Mouse (Mus musculus) brain, embryonic 14.5 days (tissue): ENCODE data around the gene Sfmbt2.

Source experiments
- CTCF ChIP-seq: fragments of 200-500 bp; IDR thresholded peaks from 2 replicates; pipeline ENCODE4 v1.5.1; 2012; ENCODE audit warnings: inconsistent platforms, mild to moderate bottlenecking, moderate library complexity, borderline replicate concordance; ENCODE audit not compliant: insufficient read depth, insufficient read length; ENCODE audit errors: extremely low read depth
- POLR2A ChIP-seq: fragments of 200-500 bp; IDR thresholded peaks from 2 replicates; pipeline ENCODE4 v1.6.1; 2012; ENCODE audit warnings: mild to moderate bottlenecking, inconsistent platforms, borderline replicate concordance; ENCODE audit not compliant: poor library complexity, insufficient read depth, insufficient read length, severe bottlenecking; ENCODE audit errors: extremely low read depth

DNA sequence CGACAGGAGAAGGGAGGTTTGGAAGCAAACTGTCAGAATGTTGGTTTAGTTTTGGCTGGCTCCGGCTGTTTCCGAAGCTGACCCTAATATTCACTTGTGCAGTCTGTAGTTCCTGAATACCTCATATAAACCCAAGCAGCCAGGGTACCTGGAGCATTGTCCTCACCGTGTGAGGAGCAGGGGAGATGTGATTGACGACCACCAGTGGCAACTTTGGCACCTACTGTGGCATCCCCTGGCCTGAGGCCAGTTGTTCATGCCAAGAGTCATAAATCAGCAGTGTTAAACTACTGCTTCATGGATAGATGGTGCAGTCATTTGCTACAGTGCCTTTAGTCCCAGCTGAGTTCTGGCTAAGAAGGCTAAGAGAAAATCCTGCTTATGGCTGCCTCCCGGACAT is 49.2 kb upstream of the Sfmbt2 start:
- TF ChIP-seq CTCF: no peak
- TF ChIP-seq POLR2A: no peak
